Mouse (Mus musculus): ENCODE results near the gene Gdap1l1. TPM values are rescaled to one million over a fixed set of nuclear protein-coding genes. Genes with fewer than 3 reads are reported as not detected.
A peak's percentile ranks its signal among the peaks of the same experiment; 100 is the strongest.

Gene Gdap1l1
- polyA plus RNA-seq, 1 experiment from 2014 or later, result 0.54 TPM

- ATAC-seq (ENCODE audit: insufficient number of reproducible peaks, insufficient read depth, low FRiP score, low read depth), result no peak
- H3K4me1 ChIP-seq (ENCODE audit: control insufficient read depth in 2 of 2, insufficient read depth in 2 of 2, low read length in 2 of 2), result peaks cover 8 to 11% of the 10 kb centered on the region in 2 experiments
- no peaks in the 10 kb centered on the region for H3K9me3 ChIP-seq (ENCODE audit: control insufficient read depth, low read length)
- H3K27me3 ChIP-seq (ENCODE audit: control insufficient read depth, insufficient read depth, low read length), result no peaks in the 10 kb centered on the region
- 78% methylated on average over 6 of the region's 6 CpGs for WGBS
- H3K36me3 ChIP-seq (ENCODE audit: control insufficient read depth, insufficient read depth, low read length), result 0 out of 2 replicates have a peak, but pooled peaks cover 2% of the 10 kb centered on the region
- no peak within 1 kb of the TSS for H3K4me2 ChIP-seq (ENCODE audit: low read length)
- H3K27ac ChIP-seq (replicated peaks in 1 of 2; ENCODE audit: control insufficient read depth in 1 of 2, insufficient read depth in 1 of 2, low read depth in 2 of 2, low read length in 2 of 2), result no peak within 1 kb of the TSS
- no peak within 1 kb of the TSS for H3K4me3 ChIP-seq (ENCODE audit: control insufficient read depth in 1 of 2, insufficient read depth in 1 of 2, low read depth in 1 of 2, low read length in 2 of 2)
- no peak within 1 kb of the TSS for H3K9ac ChIP-seq (ENCODE audit: low read length)
These were observed 13.7 kb upstream of the Gdap1l1 start, which contains the start of gene Oser1 for GRCm38 (mm10) chr2:163424597-163424996. Gene Oser1 (minus strand): TSS chr2:163424697.

GRCm38 (mm10) chr2:163428346-163429011 lies 9.8 kb upstream of the Gdap1l1 start:
- no peak overlapping the region for H3K9ac ChIP-seq (ENCODE audit: low read length)
- 0 out of 4 replicates have a peak, but pooled peaks cover 0 to under 1% of the 10 kb centered on the region in 2 experiments for H3K4me1 ChIP-seq (ENCODE audit: control insufficient read depth in 2 of 2, insufficient read depth in 2 of 2, low read length in 2 of 2)
- 35% methylated on average over 4 of the region's 4 CpGs for WGBS
- H3K9me3 ChIP-seq (ENCODE audit: control insufficient read depth, low read length), result no peaks in the 10 kb centered on the region
- H3K27me3 ChIP-seq (ENCODE audit: control insufficient read depth, insufficient read depth, low read length), result no peaks in the 10 kb centered on the region
- 0 out of 2 replicates have a peak, but pooled peaks cover 2% of the 10 kb centered on the region for H3K36me3 ChIP-seq (ENCODE audit: control insufficient read depth, insufficient read depth, low read length)
- H3K27ac ChIP-seq (replicated peaks in 1 of 2; ENCODE audit: control insufficient read depth in 1 of 2, insufficient read depth in 1 of 2, low read depth in 2 of 2, low read length in 2 of 2), result no peak overlapping the region
- no peak overlapping the region for H3K4me3 ChIP-seq (ENCODE audit: control insufficient read depth in 1 of 2, insufficient read depth in 1 of 2, low read depth in 1 of 2, low read length in 2 of 2)
- no peak overlapping the region for H3K4me2 ChIP-seq (ENCODE audit: low read length)
- ATAC-seq (ENCODE audit: insufficient number of reproducible peaks, insufficient read depth, low FRiP score, low read depth), result no peak

- no peak overlapping the region for H3K4me3 ChIP-seq (ENCODE audit: control insufficient read depth in 1 of 2, insufficient read depth in 1 of 2, low read depth in 1 of 2, low read length in 2 of 2)
- 82% methylated on average over 9 of the region's 9 CpGs for WGBS
- no peak for ATAC-seq (ENCODE audit: insufficient number of reproducible peaks, insufficient read depth, low FRiP score, low read depth)
- H3K4me2 ChIP-seq (ENCODE audit: low read length), result no peak overlapping the region
- no peaks in the 10 kb centered on the region for H3K36me3 ChIP-seq (ENCODE audit: control insufficient read depth, insufficient read depth, low read length)
- no peaks in the 10 kb centered on the region for H3K27me3 ChIP-seq (ENCODE audit: control insufficient read depth, insufficient read depth, low read length)
- H3K9ac ChIP-seq (ENCODE audit: low read length), result no peak overlapping the region
- H3K27ac ChIP-seq (replicated peaks in 1 of 2; ENCODE audit: control insufficient read depth in 1 of 2, insufficient read depth in 1 of 2, low read depth in 2 of 2, low read length in 2 of 2), result no peak overlapping the region
- no peaks in the 10 kb centered on the region for H3K9me3 ChIP-seq (ENCODE audit: control insufficient read depth, low read length)
- H3K4me1 ChIP-seq (ENCODE audit: control insufficient read depth in 2 of 2, insufficient read depth in 2 of 2, low read length in 2 of 2), result no peaks in the 10 kb centered on the region
These were observed 7.0 kb upstream of the Gdap1l1 start for GRCm38 (mm10) chr2:163431289-163431688.

GRCm38 (mm10) chr2:163433971-163434370 lies 4.3 kb upstream of the Gdap1l1 start:
- H3K36me3 ChIP-seq (ENCODE audit: control insufficient read depth, insufficient read depth, low read length), result no peaks in the 10 kb centered on the region
- no peak overlapping the region for H3K4me2 ChIP-seq (ENCODE audit: low read length)
- no peaks in the 10 kb centered on the region for H3K9me3 ChIP-seq (ENCODE audit: control insufficient read depth, low read length)
- no peak overlapping the region for H3K4me3 ChIP-seq (ENCODE audit: control insufficient read depth in 1 of 2, insufficient read depth in 1 of 2, low read depth in 1 of 2, low read length in 2 of 2)
- no peak overlapping the region for H3K9ac ChIP-seq (ENCODE audit: low read length)
- no peak overlapping the region for H3K27ac ChIP-seq (replicated peaks in 1 of 2; ENCODE audit: control insufficient read depth in 1 of 2, insufficient read depth in 1 of 2, low read depth in 2 of 2, low read length in 2 of 2)
- 11% methylated on average over 4 of the region's 4 CpGs for WGBS
- H3K4me1 ChIP-seq (ENCODE audit: control insufficient read depth in 2 of 2, insufficient read depth in 2 of 2, low read length in 2 of 2), result peaks cover 0 to 5% of the 10 kb centered on the region in 2 experiments; a peak in 2 of 4 replicates
- ATAC-seq (ENCODE audit: insufficient number of reproducible peaks, insufficient read depth, low FRiP score, low read depth), result no peak
- H3K27me3 ChIP-seq (ENCODE audit: control insufficient read depth, insufficient read depth, low read length), result peaks cover 20% of the 10 kb centered on the region

- H3K4me2 ChIP-seq (ENCODE audit: low read length), result peak overlapping the region; percentile 44; the same call in 1 of the 2 replicates
- H3K27me3 ChIP-seq (ENCODE audit: control insufficient read depth, insufficient read depth, low read length), result peaks cover 27% of the 10 kb centered on the region
- H3K9me3 ChIP-seq (ENCODE audit: control insufficient read depth, low read length), result no peaks in the 10 kb centered on the region
- no peaks in the 10 kb centered on the region for H3K36me3 ChIP-seq (ENCODE audit: control insufficient read depth, insufficient read depth, low read length)
- H3K4me1 ChIP-seq (ENCODE audit: control insufficient read depth in 2 of 2, insufficient read depth in 2 of 2, low read length in 2 of 2), result peaks cover 0 to 5% of the 10 kb centered on the region in 2 experiments; a peak in 2 of 4 replicates
- WGBS, result 42% methylated on average over 4 of the region's 4 CpGs
- H3K9ac ChIP-seq (ENCODE audit: low read length), result no peak overlapping the region
- no peak overlapping the region for H3K27ac ChIP-seq (replicated peaks in 1 of 2; ENCODE audit: control insufficient read depth in 1 of 2, insufficient read depth in 1 of 2, low read depth in 2 of 2, low read length in 2 of 2)
- no peak for ATAC-seq (ENCODE audit: insufficient number of reproducible peaks, insufficient read depth, low FRiP score, low read depth)
- no peak overlapping the region for H3K4me3 ChIP-seq (ENCODE audit: control insufficient read depth in 1 of 2, insufficient read depth in 1 of 2, low read depth in 1 of 2, low read length in 2 of 2)
These were observed 476 bp upstream of the Gdap1l1 start for GRCm38 (mm10) chr2:163437800-163438199.

GRCm38 (mm10) chr2:163438619-163439451 lies 559 bp downstream of the Gdap1l1 start:
- H3K4me1 ChIP-seq (ENCODE audit: control insufficient read depth in 2 of 2, insufficient read depth in 2 of 2, low read length in 2 of 2), result peaks cover 0 to 5% of the 10 kb centered on the region in 2 experiments; a peak in 2 of 4 replicates
- no peak for ATAC-seq (ENCODE audit: insufficient number of reproducible peaks, insufficient read depth, low FRiP score, low read depth)
- no peaks in the 10 kb centered on the region for H3K36me3 ChIP-seq (ENCODE audit: control insufficient read depth, insufficient read depth, low read length)
- H3K4me3 ChIP-seq (ENCODE audit: control insufficient read depth in 1 of 2, insufficient read depth in 1 of 2, low read depth in 1 of 2, low read length in 2 of 2), result 0 out of 4 replicates have a peak overlapping the region, but pooled peaks of 1 of the 2 experiments have one; percentile 9
- peaks cover 27% of the 10 kb centered on the region for H3K27me3 ChIP-seq (ENCODE audit: control insufficient read depth, insufficient read depth, low read length)
- peak overlapping the region; percentile 44 for H3K4me2 ChIP-seq (ENCODE audit: low read length)
- no peak overlapping the region for H3K27ac ChIP-seq (replicated peaks in 1 of 2; ENCODE audit: control insufficient read depth in 1 of 2, insufficient read depth in 1 of 2, low read depth in 2 of 2, low read length in 2 of 2)
- 2% methylated on average over 30 of the region's 30 CpGs for WGBS
- no peaks in the 10 kb centered on the region for H3K9me3 ChIP-seq (ENCODE audit: control insufficient read depth, low read length)
- H3K9ac ChIP-seq (ENCODE audit: low read length), result no peak overlapping the region

- Histone ChIP-seq H3K36me3 (ENCODE audit: control insufficient read depth, insufficient read depth, low read length) (no peaks in the 10 kb centered on the region), H3K4me3 (ENCODE audit: control insufficient read depth in 1 of 2, insufficient read depth in 1 of 2, low read depth in 1 of 2, low read length in 2 of 2) (no peak overlapping the region), H3K9ac (ENCODE audit: low read length) (no peak overlapping the region), H3K27ac (replicated peaks in 1 of 2; ENCODE audit: control insufficient read depth in 1 of 2, insufficient read depth in 1 of 2, low read depth in 2 of 2, low read length in 2 of 2) (no peak overlapping the region), H3K4me1 (ENCODE audit: control insufficient read depth in 2 of 2, insufficient read depth in 2 of 2, low read length in 2 of 2) (peaks cover 0 to 5% of the 10 kb centered on the region in 2 experiments; a peak in 2 of 4 replicates), H3K9me3 (ENCODE audit: control insufficient read depth, low read length) (no peaks in the 10 kb centered on the region), H3K27me3 (ENCODE audit: control insufficient read depth, insufficient read depth, low read length) (peaks cover 27% of the 10 kb centered on the region), H3K4me2 (ENCODE audit: low read length) (no peak overlapping the region)
- no peak for ATAC-seq (ENCODE audit: insufficient number of reproducible peaks, insufficient read depth, low FRiP score, low read depth)
- WGBS, result 44% methylated on average over 1 of the region's 1 CpGs
These were observed 1.2 kb downstream of the Gdap1l1 start for GRCm38 (mm10) chr2:163439488-163439887.

All from heart, embryonic 14.5 days (tissue).